Mouse (Mus musculus) heart, adult 2 months (tissue): ENCODE measurements around the gene Nrp2.

ENCODE experiments used
- CTCF ChIP-seq: fragments of 200-600 bp; IDR thresholded peaks from 2 replicates; pipeline ENCODE4 v1.8.1; 2022; ENCODE audit warnings: antibody characterized with exemption, mild to moderate bottlenecking, moderate library complexity
- EP300 ChIP-seq: fragments of 200-500 bp; IDR thresholded peaks from 2 replicates; pipeline ENCODE4 v1.6.1; 2011; ENCODE audit warnings: low read depth, low read length, control low read depth; ENCODE audit not compliant: insufficient read depth
- POLR2A ChIP-seq: fragments of 200-500 bp; IDR thresholded peaks from 2 replicates; pipeline ENCODE4 v1.6.1; 2011; ENCODE audit warnings: mild to moderate bottlenecking, low read depth, low read length, control low read depth; ENCODE audit not compliant: insufficient read depth

GRCm38 (mm10) chr1:62838631-62839030, 135.5 kb downstream of the Nrp2 start:
- TF ChIP-seq POLR2A (no peak), EP300 (no peak), CTCF (no peak)
